Mouse (Mus musculus) forebrain, embryonic 13.5 days (tissue): Measurements from ENCODE around the gene Dmtf1. TPM values are rescaled to one million over a fixed set of nuclear protein-coding genes. Genes with fewer than 3 reads are reported as not detected.
"Not testable (repeated sequence)": the region's sequence is repeated elsewhere in the genome, so short reads cannot be mapped to it uniquely, and the experiment has no call there.

Source experiments
- ATAC-seq: fragments of 200-750 bp; cut with Nextera tagmentation; 2 replicates; pipeline ENCODE4 v1.8.0; 2017
- H3K27ac ChIP-seq: fragments of 300-500 bp; sonication (generic); 2 replicates; pipeline ENCODE4 v1.5.1; 2015; ENCODE audit warnings: inconsistent platforms, mild to moderate bottlenecking, moderate library complexity
- H3K27me3 ChIP-seq: fragments of 300-500 bp; sonication (generic); 2 replicates; pipeline ENCODE4 v1.6.1; 2015; ENCODE audit warnings: mild to moderate bottlenecking, inconsistent platforms
- H3K36me3 ChIP-seq: fragments of 300-500 bp; sonication (generic); 2 replicates; pipeline ENCODE4 v1.6.1; 2015; ENCODE audit warnings: mild to moderate bottlenecking, inconsistent platforms; ENCODE audit not compliant: poor library complexity, severe bottlenecking
- H3K4me1 ChIP-seq: fragments of 300-500 bp; sonication (generic); 2 replicates; pipeline ENCODE4 v1.6.1; 2015; ENCODE audit warnings: inconsistent platforms
- H3K4me2 ChIP-seq: fragments of 300-500 bp; sonication (generic); 2 replicates; pipeline ENCODE4 v1.6.1; 2015; ENCODE audit warnings: inconsistent platforms, mild to moderate bottlenecking, moderate library complexity
- H3K4me3 ChIP-seq: fragments of 300-500 bp; sonication (generic); 2 replicates; pipeline ENCODE4 v1.5.1; 2015; ENCODE audit warnings: mild to moderate bottlenecking, inconsistent platforms
- H3K9ac ChIP-seq: fragments of 300-500 bp; sonication (generic); 2 replicates; pipeline ENCODE4 v1.6.1; 2015; ENCODE audit warnings: mild to moderate bottlenecking, inconsistent platforms
- H3K9me3 ChIP-seq: fragments of 300-500 bp; sonication (generic); replicated peaks from 2 replicates; pipeline ENCODE4 v1.6.1; 2016; ENCODE audit warnings: inconsistent platforms
- WGBS: fragments of 180-500 bp; shearing (Covaris S2); methylation state at CpG from one replicate; pipeline ENCODE4 v1.1.7; 2015; 5-methylcytosine and 5-hydroxymethylcytosine counted together
- polyA plus RNA-seq: library from polyadenylated mRNA; unstranded; fragments of >200 nt; fragmentation: Nextera tagmentation; extraction: Ambion mirVana; gene quantifications from 2 replicates; pipeline ENCODE4 v1.2.1, GENCODE M21; 2015

Gene Dmtf1
- 63.1 and 68.0 TPM in 2 replicates for polyA plus RNA-seq

DNA sequence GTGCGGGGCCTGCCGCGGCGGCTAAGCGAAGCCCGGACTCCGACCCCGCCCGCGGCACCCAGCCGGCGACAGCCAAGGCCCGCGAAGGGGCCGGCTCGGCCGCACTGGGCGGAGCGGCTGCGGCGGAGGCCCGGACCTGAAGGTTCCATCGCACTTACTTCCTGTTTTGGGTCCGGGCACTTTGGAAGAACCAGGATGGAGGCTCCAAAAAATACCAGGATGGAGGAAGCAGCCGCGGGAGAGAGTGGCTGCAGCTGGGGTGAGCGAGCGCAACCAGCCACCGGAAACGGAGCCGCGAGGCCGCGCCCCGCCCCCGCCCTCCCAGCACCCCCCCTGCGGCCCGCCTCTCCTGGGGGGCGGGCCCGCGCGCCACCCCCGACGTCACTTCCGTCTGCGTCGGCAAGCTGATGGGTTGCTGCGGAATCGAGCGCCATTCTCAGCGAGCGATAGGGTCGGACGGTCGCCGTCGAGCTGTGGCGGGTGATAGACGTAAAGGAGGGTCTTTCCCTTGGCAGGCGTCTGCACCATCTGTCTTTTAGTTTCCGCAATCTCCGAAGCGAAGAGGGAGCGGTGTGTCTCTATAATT, at the start of gene Dmtf1:
TSS of gene Dmtf1 (minus strand) at position 321 of the 586 bp plus-strand sequence.
- no peaks in the 10 kb centered on the region for H3K9me3 ChIP-seq
- H3K27me3 ChIP-seq = no peaks in the 10 kb centered on the region
- peaks cover 27% of the 10 kb centered on the region for H3K4me1 ChIP-seq
- H3K9ac ChIP-seq = peak within 1 kb of the TSS; percentile 95
- peak; percentile 95 for ATAC-seq
- peak within 1 kb of the TSS; percentile 100 for H3K27ac ChIP-seq
- H3K4me2 ChIP-seq = peak within 1 kb of the TSS; percentile 73
- WGBS = under 1% methylated on average over 64 of the region's 64 CpGs
- peaks cover 4% of the 10 kb centered on the region; the same call in 1 of the 2 replicates for H3K36me3 ChIP-seq
- H3K4me3 ChIP-seq = peak within 1 kb of the TSS; percentile 90

DNA sequence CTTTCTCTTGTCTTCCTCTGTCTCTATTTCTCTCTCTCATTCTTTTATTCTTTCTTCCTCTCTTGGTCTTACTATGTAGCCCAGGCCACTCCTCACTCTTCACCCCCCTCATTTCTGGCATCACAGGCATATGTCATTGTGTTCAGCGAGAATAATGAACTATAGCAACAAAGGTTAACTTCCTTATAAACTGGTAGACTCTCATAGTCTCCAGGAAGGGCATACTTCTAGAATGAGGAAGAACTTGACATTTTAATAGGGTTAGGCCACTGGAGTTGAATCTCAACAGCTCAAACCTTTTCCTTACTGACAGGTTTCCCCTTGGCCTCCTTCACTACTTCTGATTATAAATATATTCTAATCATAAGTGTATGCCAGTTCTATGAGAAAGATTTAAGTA, 24.9 kb upstream of the Dmtf1 start:
- no peak overlapping the region for H3K4me3 ChIP-seq
- ATAC-seq = no peak

DNA sequence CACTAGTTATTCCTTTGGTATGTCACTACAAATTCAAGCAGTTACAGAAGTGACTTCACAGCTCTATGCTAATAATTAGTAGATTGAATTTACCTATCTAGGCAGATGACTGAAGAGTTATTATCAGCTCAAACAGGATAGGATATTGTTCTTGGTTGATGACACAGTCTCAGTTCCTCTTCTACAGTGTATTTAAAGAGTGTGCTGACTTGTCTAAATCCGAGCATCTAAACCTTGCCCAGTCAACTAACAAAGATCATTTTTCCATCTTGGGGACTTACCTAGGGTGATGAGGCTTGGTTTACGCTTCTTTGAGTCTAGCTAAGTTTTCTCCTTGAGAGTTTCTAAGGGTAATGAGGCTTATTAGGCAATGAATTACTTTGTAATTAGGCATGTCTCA, 11.7 kb upstream of the Dmtf1 start:
- Histone ChIP-seq H3K36me3 (no peaks in the 10 kb centered on the region), H3K9me3 (no peaks in the 10 kb centered on the region), H3K27ac (no peak overlapping the region), H3K4me1 (no peaks in the 10 kb centered on the region), H3K27me3 (no peaks in the 10 kb centered on the region), H3K4me2 (no peak overlapping the region), H3K4me3 (no peak overlapping the region), H3K9ac (no peak overlapping the region)
- ATAC-seq = no peak
- 70% methylated on average over 2 of the region's 2 CpGs for WGBS

More for the DNA sequence above, 24.9 kb upstream of the Dmtf1 start:
- WGBS = 80% methylated on average over 1 of the region's 1 CpGs
- no peak overlapping the region for H3K9ac ChIP-seq
- H3K9me3 ChIP-seq = no peaks in the 10 kb centered on the region
- no peaks in the 10 kb centered on the region for H3K36me3 ChIP-seq
- no peak overlapping the region for H3K27ac ChIP-seq
- H3K4me2 ChIP-seq = no peak overlapping the region
- H3K4me1 ChIP-seq = no peaks in the 10 kb centered on the region
- H3K27me3 ChIP-seq = no peaks in the 10 kb centered on the region

DNA sequence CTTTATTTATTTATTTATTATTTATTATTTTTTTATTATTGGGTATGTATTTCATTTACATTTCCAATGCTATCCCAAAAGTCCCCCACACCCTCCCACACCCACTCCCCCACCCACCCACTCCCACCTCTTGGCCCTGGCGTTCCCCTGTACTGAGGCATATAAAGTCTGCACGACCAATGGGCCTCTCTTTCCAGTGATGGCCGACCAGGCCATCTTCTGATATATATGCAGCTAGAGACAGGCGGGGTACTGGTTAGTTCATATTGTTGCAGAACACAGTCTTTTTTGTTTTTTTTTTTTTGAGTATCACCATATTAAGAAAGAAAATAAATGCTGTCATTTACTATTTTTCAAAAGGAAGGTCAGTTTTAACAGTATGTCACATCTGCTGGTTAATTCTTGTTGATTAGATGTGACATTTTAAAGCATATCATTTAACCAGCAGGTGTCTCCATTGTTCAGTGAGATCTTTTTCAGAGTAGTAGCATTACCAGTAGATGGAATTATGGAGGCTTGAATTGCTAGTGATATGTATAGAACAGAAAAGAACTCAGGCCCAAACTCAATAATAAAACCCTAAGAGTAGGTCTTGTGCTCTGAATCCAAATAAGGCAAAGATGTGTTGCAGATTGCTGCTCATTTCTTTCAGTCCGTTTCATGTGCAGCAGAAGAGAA, 7.9 kb upstream of the Dmtf1 start:
- peak; percentile 72 for ATAC-seq
- not testable (repeated sequence) for H3K4me1 ChIP-seq, H3K27ac ChIP-seq, H3K27me3 ChIP-seq, H3K4me2 ChIP-seq, H3K9me3 ChIP-seq, H3K4me3 ChIP-seq, H3K9ac ChIP-seq, H3K36me3 ChIP-seq
- 71% methylated on average over 5 of the region's 5 CpGs for WGBS

DNA sequence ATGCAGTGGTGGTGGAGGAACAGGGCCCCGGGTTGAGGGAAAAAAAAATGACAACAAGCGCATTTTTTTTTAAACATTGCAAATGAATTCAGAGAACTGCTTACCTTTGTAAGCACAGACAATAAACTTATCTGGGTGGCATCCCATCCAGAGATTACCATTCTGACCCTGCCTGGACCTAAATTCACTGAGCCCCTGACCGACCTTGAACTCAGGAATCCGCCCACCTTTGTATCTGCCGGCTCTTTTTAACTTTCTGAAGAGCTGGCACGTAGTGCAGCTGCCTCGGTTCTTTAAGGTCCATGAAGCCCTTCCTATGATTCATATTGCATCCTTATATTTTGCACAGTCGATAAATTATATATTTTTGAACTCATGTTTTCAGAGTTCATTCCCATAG, 4.8 kb upstream of the Dmtf1 start:
- Histone ChIP-seq H3K27ac (no peak overlapping the region), H3K4me3 (no peak overlapping the region), H3K36me3 (no peaks in the 10 kb centered on the region), H3K27me3 (no peaks in the 10 kb centered on the region), H3K9me3 (no peaks in the 10 kb centered on the region), H3K4me2 (no peak overlapping the region), H3K4me1 (peaks cover 6% of the 10 kb centered on the region), H3K9ac (no peak overlapping the region)
- WGBS = 79% methylated on average over 8 of the region's 8 CpGs
- ATAC-seq = no peak

DNA sequence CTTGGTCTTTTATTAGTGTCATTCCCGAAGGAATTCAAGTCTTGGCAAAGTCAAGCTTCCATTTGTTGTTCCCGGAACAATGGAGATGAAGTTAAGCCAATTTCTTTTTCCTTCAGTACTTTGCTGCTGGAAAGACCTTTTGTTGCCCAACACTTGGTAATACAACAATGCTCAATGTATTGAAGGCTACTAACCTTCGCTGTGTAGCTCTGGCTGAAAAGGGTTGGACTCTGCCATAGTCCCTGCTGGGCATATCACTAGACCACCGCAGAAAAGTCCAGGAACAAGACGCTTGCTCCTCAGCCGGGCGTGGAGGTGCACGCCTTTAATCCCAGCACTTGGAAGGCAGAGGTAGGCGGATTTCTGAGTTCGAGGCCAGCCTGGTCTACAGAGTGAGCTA, 3.6 kb upstream of the Dmtf1 start:
- H3K9ac ChIP-seq, H3K36me3 ChIP-seq, H3K4me3 ChIP-seq, H3K27me3 ChIP-seq, H3K27ac ChIP-seq, H3K4me2 ChIP-seq, H3K4me1 ChIP-seq, ATAC-seq, H3K9me3 ChIP-seq: not testable (repeated sequence)
- 77% methylated on average over 10 of the region's 10 CpGs for WGBS

DNA sequence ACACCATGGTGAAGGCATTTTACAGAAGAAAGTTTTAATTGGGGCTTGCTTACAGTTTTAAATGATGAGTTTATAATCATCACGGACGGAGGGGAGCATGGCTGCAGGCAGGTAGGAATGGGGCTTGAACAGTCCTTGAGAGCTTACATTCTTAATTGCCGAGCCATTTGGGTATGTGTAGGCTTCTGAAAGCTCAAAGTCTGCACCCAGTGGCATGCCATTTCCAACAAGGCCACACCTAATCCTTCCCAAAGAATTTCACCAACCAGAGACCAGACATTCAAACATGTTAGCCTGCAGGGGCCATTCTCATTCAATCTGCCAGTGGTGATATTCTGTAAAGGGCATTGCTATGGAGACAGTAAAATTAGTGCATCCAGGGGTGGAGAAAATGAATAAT, 1.8 kb upstream of the Dmtf1 start:
- Histone ChIP-seq H3K4me3 (no peak overlapping the region), H3K4me2 (no peak overlapping the region), H3K27me3 (no peaks in the 10 kb centered on the region), H3K9me3 (no peaks in the 10 kb centered on the region), H3K36me3 (no peaks in the 10 kb centered on the region), H3K9ac (no peak overlapping the region), H3K4me1 (peaks cover 22% of the 10 kb centered on the region), H3K27ac (no peak overlapping the region)
- 93% methylated on average over 3 of the region's 3 CpGs for WGBS
- no peak for ATAC-seq

DNA sequence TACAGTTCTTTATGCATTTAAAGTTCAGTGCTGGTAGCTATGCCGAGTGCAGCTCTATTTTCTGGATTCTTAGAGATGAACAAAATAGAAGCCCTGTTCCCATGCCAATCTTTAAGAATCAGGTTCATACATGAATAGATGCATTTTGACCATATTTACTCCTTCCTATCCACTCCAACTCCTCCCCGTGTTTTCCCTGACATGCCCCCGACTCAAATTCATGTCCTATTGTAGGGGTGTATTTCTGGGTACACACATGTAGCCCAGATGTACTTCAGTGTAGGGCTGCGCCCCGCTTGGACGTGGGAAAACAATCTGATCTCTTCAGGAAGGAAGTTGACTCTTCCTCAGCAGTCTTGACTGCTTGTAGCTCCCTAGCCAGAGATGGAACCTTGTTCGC, 512 bp upstream of the Dmtf1 start:
- 15% methylated on average over 7 of the region's 7 CpGs for WGBS
- Histone ChIP-seq H3K27me3 (no peaks in the 10 kb centered on the region), H3K9ac (peak overlapping the region; percentile 70), H3K4me1 (peaks cover 26% of the 10 kb centered on the region), H3K27ac (peak overlapping the region; percentile 100), H3K4me3 (peak overlapping the region; percentile 90), H3K9me3 (no peaks in the 10 kb centered on the region), H3K4me2 (peak overlapping the region; percentile 73), H3K36me3 (peaks cover 2% of the 10 kb centered on the region; the same call in 1 of the 2 replicates)
- ATAC-seq = peak; percentile 23

DNA sequence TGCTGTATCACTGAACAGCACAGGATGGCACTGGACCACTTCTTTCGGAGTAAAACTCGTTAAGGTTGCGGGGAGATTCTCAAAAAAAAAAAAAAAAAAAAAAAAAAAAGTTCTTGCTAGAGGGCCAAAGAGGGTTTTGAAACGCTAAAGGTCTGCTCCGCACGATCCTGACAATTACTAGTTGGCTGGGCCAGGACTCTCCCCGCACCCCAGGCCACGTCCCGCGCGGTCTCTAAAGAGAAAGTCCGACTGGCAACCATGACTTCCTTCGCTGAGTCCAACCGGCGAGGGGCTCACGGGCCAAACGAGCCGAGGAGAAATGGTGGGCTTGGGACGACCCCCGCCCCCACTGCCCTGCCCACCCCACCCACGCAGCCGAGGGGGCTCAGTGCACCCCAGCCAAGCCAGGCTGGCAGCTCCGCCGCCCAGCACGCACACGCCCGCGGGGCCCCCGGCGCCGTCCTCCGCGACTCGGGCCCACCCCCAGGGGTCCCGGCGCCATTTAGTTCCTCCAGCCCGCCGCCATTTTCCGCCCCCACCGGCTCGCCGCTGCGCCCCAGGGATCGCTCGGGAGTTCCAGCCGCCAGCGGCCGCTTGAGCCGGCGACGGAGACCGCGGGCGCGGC, 633 bp downstream of the Dmtf1 start:
- Histone ChIP-seq H3K4me1 (peaks cover 27% of the 10 kb centered on the region), H3K36me3 (peaks cover 4% of the 10 kb centered on the region; the same call in 1 of the 2 replicates), H3K27ac (peak overlapping the region; percentile 100), H3K4me3 (peak overlapping the region; percentile 90), H3K4me2 (peak overlapping the region; percentile 66), H3K27me3 (no peaks in the 10 kb centered on the region), H3K9me3 (no peaks in the 10 kb centered on the region), H3K9ac (peak overlapping the region; percentile 95)
- ATAC-seq = peak; percentile 72
- WGBS = under 1% methylated on average over 54 of the region's 55 CpGs

DNA sequence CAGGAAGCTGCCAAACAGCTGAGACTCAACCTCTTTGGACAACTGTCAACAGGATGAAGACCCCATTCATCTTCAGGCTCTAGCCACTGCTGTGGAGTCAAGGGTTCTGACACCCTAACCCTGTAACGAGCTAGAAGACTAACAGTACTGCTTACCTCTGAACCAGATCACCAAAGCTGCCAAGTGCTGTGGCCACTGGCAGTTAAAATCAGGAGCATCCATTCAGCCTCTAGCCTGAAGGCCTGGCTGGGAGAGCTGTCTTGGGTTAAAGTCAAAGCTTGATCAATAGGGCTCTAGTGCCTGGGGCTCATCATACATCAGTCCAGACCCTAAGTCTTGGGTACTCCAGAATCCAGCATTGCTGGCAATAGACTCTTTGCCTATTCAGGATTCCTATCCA, 4.2 kb downstream of the Dmtf1 start:
- WGBS = 87% methylated on average over 1 of the region's 1 CpGs
- peaks cover 24% of the 10 kb centered on the region for H3K4me1 ChIP-seq
- H3K4me3 ChIP-seq = no peak overlapping the region
- H3K36me3 ChIP-seq = peaks cover 4% of the 10 kb centered on the region; the same call in 1 of the 2 replicates
- no peak overlapping the region for H3K4me2 ChIP-seq
- ATAC-seq = no peak
- no peaks in the 10 kb centered on the region for H3K9me3 ChIP-seq
- H3K27me3 ChIP-seq = no peaks in the 10 kb centered on the region
- H3K9ac ChIP-seq = no peak overlapping the region
- no peak overlapping the region for H3K27ac ChIP-seq

DNA sequence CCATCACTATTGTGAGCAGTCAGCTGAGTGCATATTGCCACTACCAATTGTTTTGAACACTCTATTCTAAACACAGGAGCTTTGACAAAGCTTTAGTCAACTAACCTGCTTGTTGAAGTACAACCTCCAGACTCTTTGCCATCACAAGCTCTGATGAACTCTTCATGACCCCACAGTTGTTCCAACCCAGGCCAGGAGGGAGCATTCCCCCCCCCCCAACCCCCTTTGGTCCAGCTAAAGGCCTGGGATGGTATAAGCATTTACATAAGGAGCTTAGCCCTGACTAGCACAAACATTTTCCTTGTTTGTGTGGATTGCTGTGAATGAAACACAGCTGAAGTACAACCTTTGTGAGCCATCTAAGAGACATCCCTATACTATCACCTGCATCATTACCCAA, 4.8 kb downstream of the Dmtf1 start:
- Histone ChIP-seq H3K9ac (no peak overlapping the region), H3K4me1 (peaks cover 21% of the 10 kb centered on the region), H3K27me3 (no peaks in the 10 kb centered on the region), H3K9me3 (no peaks in the 10 kb centered on the region), H3K27ac (no peak overlapping the region), H3K4me2 (no peak overlapping the region), H3K36me3 (peaks cover 5% of the 10 kb centered on the region; the same call in 1 of the 2 replicates), H3K4me3 (no peak overlapping the region)
- no peak for ATAC-seq

DNA sequence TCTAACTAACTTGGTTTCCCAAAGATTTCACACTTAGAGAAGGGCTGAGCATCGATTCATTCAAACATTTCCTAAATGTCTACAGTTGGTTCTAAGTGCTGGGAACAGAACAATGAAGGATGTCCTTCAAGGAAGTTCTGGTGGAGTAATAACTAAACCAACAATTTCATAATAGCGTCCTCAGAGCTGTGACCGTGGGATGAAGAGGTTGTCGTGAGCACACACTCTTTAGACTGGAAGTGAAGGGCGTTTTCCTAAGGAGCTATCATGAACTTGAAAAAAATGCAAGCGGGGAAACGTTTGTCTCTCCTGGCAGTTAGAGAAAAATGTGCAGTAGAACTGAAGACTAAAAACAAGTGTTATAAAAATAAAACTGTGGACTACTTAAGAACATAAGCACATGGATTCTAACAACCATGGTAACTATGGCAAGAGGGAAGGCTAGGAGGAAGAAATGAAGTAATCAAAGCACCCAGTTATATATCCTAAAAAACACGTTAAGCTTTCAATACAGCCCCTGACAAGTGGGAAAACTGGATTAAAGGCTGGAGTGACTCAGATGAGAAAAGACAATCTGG, 12.2 kb downstream of the Dmtf1 start:
- WGBS = 94% methylated on average over 8 of the region's 8 CpGs
- peaks cover 44% of the 10 kb centered on the region for H3K36me3 ChIP-seq
- no peak for ATAC-seq

More for the DNA sequence above, 12.2 kb downstream of the Dmtf1 start:
- Histone ChIP-seq H3K4me3 (no peak overlapping the region), H3K9me3 (no peaks in the 10 kb centered on the region), H3K4me2 (no peak overlapping the region), H3K9ac (no peak overlapping the region), H3K27ac (no peak overlapping the region), H3K4me1 (no peaks in the 10 kb centered on the region), H3K27me3 (no peaks in the 10 kb centered on the region)
